Mouse (Mus musculus) left cerebral cortex, postnatal 25 days (tissue): ENCODE data around the gene Pitpna. TPM values are rescaled to one million over a fixed set of nuclear protein-coding genes. Genes with fewer than 3 reads are reported as not detected.

Experiments
- DNase-seq, 2 experiments: peaks; one replicate each; pipeline ENCODE4 v3.0.0; 2022; ENCODE audit warnings: low spot score in 2 of 2, mixed read lengths in 1 of 2
- intact Hi-C: fragments of 180-260 bp; cut with DNase I; formaldehyde crosslinking; loops from one replicate; pipeline ENCODE4 v1.15.1; 2025
- total RNA-seq, 2 experiments: library from RNA; stranded (reverse); gene quantifications; 2 replicates each; pipeline ENCODE4 v1.2.3; 2021

The Pitpna gene
- total RNA-seq, 2 experiments from 2014 or later = 330 to 346 TPM

- intact Hi-C loops = no loop called here
- peak; percentile 27 to 47 for DNase-seq
These were observed 66.0 kb downstream of the Pitpna start for GRCm38 (mm10) chr11:75653781-75654470.

- intact Hi-C loops = no loop called here
- DNase-seq = no peak
These were observed 66.8 kb downstream of the Pitpna start for GRCm38 (mm10) chr11:75654471-75655390.

GRCm38 (mm10) chr11:75655621-75656545 is 68.0 kb downstream of the Pitpna start:
- DNase-seq = peak; percentile 61 to 64
- intact Hi-C loops = no loop called here

- intact Hi-C loops = no loop called here
- no peak for DNase-seq
These were observed 69.0 kb downstream of the Pitpna start for GRCm38 (mm10) chr11:75656621-75657590.

- intact Hi-C loops = no loop called here
- no peak for DNase-seq
These were observed 69.9 kb downstream of the Pitpna start for GRCm38 (mm10) chr11:75657841-75658240.

GRCm38 (mm10) chr11:75658311-75658710 is 70.4 kb downstream of the Pitpna start:
- intact Hi-C loops = no loop called here
- DNase-seq = no peak

GRCm38 (mm10) chr11:75658996-75659750 is 71.3 kb downstream of the Pitpna start:
- intact Hi-C loops = no loop called here
- DNase-seq = no peak

GRCm38 (mm10) chr11:75660081-75660590 is 72.2 kb downstream of the Pitpna start:
- no peak for DNase-seq
- intact Hi-C loops = no loop called here

- peak in 1 of 2 experiments; percentile 56 for DNase-seq
- intact Hi-C loops = no loop called here
These were observed 73.3 kb downstream of the Pitpna start for GRCm38 (mm10) chr11:75660941-75661800.

- intact Hi-C loops = no loop called here
- no peak for DNase-seq
These were observed 74.2 kb downstream of the Pitpna start for GRCm38 (mm10) chr11:75662131-75662530.

GRCm38 (mm10) chr11:75666296-75666695 is 78.4 kb downstream of the Pitpna start:
- DNase-seq = no peak
- intact Hi-C loops = no loop called here

GRCm38 (mm10) chr11:75668621-75669020 is 80.7 kb downstream of the Pitpna start:
- no peak for DNase-seq
- intact Hi-C loops = no loop called here

- no peak for DNase-seq
These were observed 81.4 kb downstream of the Pitpna start for GRCm38 (mm10) chr11:75669176-75669852.

GRCm38 (mm10) chr11:75669853-75670200 is 81.9 kb downstream of the Pitpna start:
- intact Hi-C loops = no loop called here
- no peak for DNase-seq

More at GRCm38 (mm10) chr11:75669176-75669852, 81.4 kb downstream of the Pitpna start:
- intact Hi-C loops = no loop called here

GRCm38 (mm10) chr11:75671426-75672180 is 83.7 kb downstream of the Pitpna start:
- intact Hi-C loops = no loop called here
- no peak for DNase-seq

- DNase-seq = no peak
- intact Hi-C loops = no loop called here
These were observed 85.5 kb downstream of the Pitpna start for GRCm38 (mm10) chr11:75673411-75673810.
